Mouse (Mus musculus) kidney, postnatal 0 days (tissue): ENCODE results near the gene 1810010H24Rik. TPM values are rescaled to one million over a fixed set of nuclear protein-coding genes. Genes with fewer than 3 reads are reported as not detected.
"Not testable (repeated sequence)": the region's sequence is repeated elsewhere in the genome, so short reads cannot be mapped to it uniquely, and the experiment has no call there.

Experiments used
- ATAC-seq: fragments of 200-750 bp; cut with Nextera tagmentation; replicated peaks from 2 replicates; pipeline ENCODE4 v1.8.0; 2017; ENCODE audit warnings: low read depth, moderate number of reproducible peaks, moderate TSS enrichment, moderate library complexity; ENCODE audit not compliant: low FRiP score
- DNase-seq: peaks from one replicate; pipeline ENCODE4 v3.0.0-alpha.2; 2016; ENCODE audit warnings: low spot score
- H3K27ac ChIP-seq: fragments of 300-500 bp; sonication (generic); 2 replicates; pipeline ENCODE4 v1.5.1; 2014; ENCODE audit warnings: mild to moderate bottlenecking
- H3K27me3 ChIP-seq: fragments of 300-500 bp; sonication (generic); 2 replicates; pipeline ENCODE4 v1.6.1; 2014; ENCODE audit warnings: low read length, mixed read lengths; ENCODE audit not compliant: insufficient read depth
- H3K36me3 ChIP-seq: fragments of 300-500 bp; sonication (generic); 2 replicates; pipeline ENCODE4 v1.6.1; 2014; ENCODE audit warnings: low read length, mixed read lengths; ENCODE audit not compliant: insufficient read depth
- H3K4me1 ChIP-seq: fragments of 300-500 bp; sonication (generic); replicated peaks from 2 replicates; pipeline ENCODE4 v1.6.1; 2014; ENCODE audit warnings: antibody characterized with exemption, low read length, mixed read lengths; ENCODE audit not compliant: insufficient read depth
- H3K4me2 ChIP-seq: fragments of 300-500 bp; sonication (generic); 2 replicates; pipeline ENCODE4 v1.6.1; 2014; ENCODE audit warnings: mild to moderate bottlenecking, low read length, moderate library complexity, mixed read lengths
- H3K4me3 ChIP-seq: fragments of 300-500 bp; sonication (generic); replicated peaks from 2 replicates; pipeline ENCODE4 v1.5.1; 2014; ENCODE audit warnings: low read depth, low read length
- H3K9ac ChIP-seq: fragments of 300-500 bp; sonication (generic); 2 replicates; pipeline ENCODE4 v1.6.1; 2014; ENCODE audit warnings: low read depth, low read length
- H3K9me3 ChIP-seq: fragments of 300-500 bp; sonication (generic); replicated peaks from 2 replicates; pipeline ENCODE4 v1.6.1; 2016; ENCODE audit warnings: low read length, inconsistent platforms, mixed read lengths
- CTCF ChIP-seq: IDR thresholded peaks from 2 replicates; pipeline ENCODE4 v1.5.1; 2016; ENCODE audit warnings: antibody characterized with exemption, low read depth, mild to moderate bottlenecking, moderate library complexity
- WGBS: fragments of 180-500 bp; shearing (Covaris S2); extraction: QIAGEN DNeasy Blood & Tissue Kit; methylation state at CpG from one replicate; pipeline ENCODE4 v1.1.7; 2014; 5-methylcytosine and 5-hydroxymethylcytosine counted together
- polyA plus RNA-seq: library from polyadenylated mRNA; unstranded; fragments of >200 nt; fragmentation: Nextera tagmentation; extraction: Ambion mirVana; gene quantifications from 2 replicates; pipeline ENCODE4 v1.2.1, GENCODE M21; 2015

1810010H24Rik gene
- polyA plus RNA-seq, 1 experiment from 2014 or later, result 5.1 TPM

DNA sequence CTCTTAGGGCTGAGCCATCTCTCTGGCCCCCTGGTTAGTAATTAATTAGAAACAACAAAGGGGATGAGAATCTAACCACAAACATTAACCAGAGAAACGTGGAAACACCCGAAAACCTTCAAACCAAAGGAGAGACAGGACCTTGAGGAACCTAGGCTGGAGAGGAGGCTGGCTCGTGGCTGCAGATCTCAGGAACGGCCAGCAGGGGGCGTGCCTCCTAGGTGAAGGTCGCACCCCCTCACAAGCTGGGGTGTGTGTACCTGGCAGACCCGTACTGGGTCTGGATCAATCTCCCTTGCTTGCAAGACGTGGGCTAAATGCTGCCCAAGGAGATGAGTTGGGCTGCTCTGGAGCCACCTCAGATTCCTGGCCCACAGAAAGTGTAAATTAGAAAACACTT is 6.9 kb upstream of the 1810010H24Rik start:
- Histone ChIP-seq H3K4me1 (no peaks in the 10 kb centered on the region), H3K4me3 (no peak overlapping the region), H3K27me3 (no peaks in the 10 kb centered on the region), H3K9me3 (no peaks in the 10 kb centered on the region), H3K4me2 (no peak overlapping the region), H3K9ac (no peak overlapping the region), H3K36me3 (no peaks in the 10 kb centered on the region), H3K27ac (no peak overlapping the region)
- 35% methylated on average over 8 of the region's 8 CpGs for WGBS
- TF ChIP-seq CTCF, result peak; percentile 52
- DNase-seq, result no peak
- ATAC-seq, result no peak

DNA sequence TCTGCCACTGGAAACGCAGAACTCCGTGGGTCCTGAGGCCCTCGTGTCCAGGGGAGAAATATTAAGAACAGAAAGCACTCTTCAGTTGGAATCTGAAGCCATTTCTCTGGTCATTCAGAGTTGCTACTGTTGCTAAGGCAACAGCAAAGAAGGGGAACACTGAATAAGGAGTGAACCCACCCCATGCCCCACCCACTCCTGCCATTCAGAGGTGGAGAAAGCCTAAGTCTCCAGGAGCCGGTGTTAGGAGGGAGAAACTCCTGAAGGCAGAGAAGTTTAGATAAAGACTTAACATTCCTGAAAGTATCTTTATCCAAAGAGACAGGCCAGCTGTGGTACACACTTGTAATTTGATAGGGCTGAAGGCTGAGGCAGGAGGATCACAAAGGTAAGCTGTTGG is 6.2 kb upstream of the 1810010H24Rik start:
- no peak overlapping the region for H3K27ac ChIP-seq
- 78% methylated on average over 4 of the region's 4 CpGs for WGBS

DNA sequence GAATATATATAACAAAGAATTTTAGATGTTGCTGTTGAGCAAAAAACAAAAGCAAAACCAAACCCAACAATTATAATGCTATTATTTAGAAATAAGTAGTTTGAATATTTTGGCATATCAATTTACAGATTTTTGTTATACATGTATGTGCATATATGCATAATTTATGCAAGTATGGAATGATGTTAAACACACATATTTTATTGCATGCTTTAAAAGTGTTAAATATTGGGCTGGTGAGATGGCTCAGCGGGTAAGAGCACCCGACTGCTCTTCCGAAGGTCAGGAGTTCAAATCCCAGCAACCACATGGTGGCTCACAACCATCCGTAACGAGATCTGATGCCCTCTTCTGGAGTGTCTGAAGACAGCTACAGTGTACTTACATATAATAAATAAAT is 5.8 kb upstream of the 1810010H24Rik start:
- H3K9ac ChIP-seq, H3K4me3 ChIP-seq, H3K36me3 ChIP-seq, H3K9me3 ChIP-seq, DNase-seq, H3K4me1 ChIP-seq, ATAC-seq, H3K4me2 ChIP-seq, H3K27ac ChIP-seq, H3K27me3 ChIP-seq: not testable (repeated sequence)
- WGBS, result 94% methylated on average over 3 of the region's 5 CpGs

More for the DNA sequence above, 6.2 kb upstream of the 1810010H24Rik start:
- no peaks in the 10 kb centered on the region for H3K9me3 ChIP-seq
- no peaks in the 10 kb centered on the region for H3K27me3 ChIP-seq
- no peak for TF ChIP-seq CTCF
- ATAC-seq, result no peak
- no peaks in the 10 kb centered on the region for H3K36me3 ChIP-seq
- H3K4me2 ChIP-seq, result no peak overlapping the region
- DNase-seq, result no peak
- H3K4me3 ChIP-seq, result no peak overlapping the region
- no peak overlapping the region for H3K9ac ChIP-seq
- no peaks in the 10 kb centered on the region for H3K4me1 ChIP-seq

DNA sequence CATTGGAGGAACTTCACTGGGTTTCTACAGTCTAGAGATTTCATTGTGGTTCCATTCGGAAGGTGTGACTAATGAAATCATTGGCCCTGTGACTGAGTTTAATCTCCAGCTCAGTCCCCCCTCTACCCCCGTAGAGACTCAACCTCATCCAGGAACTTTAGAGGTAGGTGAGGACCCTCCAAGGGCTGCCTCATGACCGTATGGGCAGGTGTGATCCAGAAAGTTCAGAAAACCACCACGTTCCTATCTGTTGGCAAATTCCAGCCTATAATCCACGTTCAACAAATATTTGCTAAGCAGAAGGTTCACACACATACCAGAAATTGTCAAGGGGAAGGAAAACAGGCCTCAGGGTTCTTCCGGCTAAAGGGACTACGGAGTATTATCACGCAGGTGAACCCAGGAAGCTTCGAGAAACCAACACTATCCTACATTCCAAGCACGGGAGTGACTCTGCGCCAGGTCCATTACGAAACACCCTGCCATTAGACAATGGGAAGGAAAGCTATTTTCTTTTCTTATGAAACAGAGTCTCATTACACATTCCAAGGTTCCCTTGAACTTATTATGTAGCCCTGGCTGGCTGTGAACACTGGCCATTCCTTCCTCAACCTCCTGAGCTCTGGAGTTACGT is 3.3 kb upstream of the 1810010H24Rik start:
- WGBS, result 89% methylated on average over 13 of the region's 13 CpGs
- no peak overlapping the region for H3K4me3 ChIP-seq
- H3K27ac ChIP-seq, result no peak overlapping the region
- H3K9ac ChIP-seq, result no peak overlapping the region
- ATAC-seq (no peak), DNase-seq (no peak)
- no peaks in the 10 kb centered on the region for H3K27me3 ChIP-seq
- no peaks in the 10 kb centered on the region for H3K36me3 ChIP-seq
- H3K9me3 ChIP-seq, result no peaks in the 10 kb centered on the region
- H3K4me1 ChIP-seq, result peaks cover 5% of the 10 kb centered on the region
- H3K4me2 ChIP-seq, result no peak overlapping the region
- TF ChIP-seq CTCF, result no peak

DNA sequence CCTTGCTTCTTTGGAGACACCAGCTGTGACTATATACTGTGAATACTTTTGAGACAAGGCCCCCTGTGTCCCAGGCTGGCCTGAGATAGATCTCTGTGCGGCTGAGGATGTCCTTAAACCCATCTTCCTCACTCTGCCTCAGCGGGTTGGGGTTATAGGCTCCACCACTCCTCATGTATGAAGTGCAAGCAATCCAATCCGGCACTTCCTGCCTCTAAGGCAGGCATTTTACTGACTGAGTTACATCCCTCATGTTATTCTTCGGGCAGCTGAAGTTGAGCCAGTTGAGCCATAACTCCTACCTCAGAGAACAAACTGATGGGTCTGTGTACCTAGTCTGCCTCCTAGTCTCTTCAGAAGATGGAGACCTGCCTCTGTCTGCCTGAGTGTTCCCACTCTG is 1.1 kb upstream of the 1810010H24Rik start:
- peak; percentile 61 for DNase-seq
- Histone ChIP-seq H3K27ac (peak overlapping the region; percentile 55; the same call in 1 of the 2 replicates), H3K4me3 (no peak overlapping the region), H3K4me2 (peak overlapping the region; percentile 92), H3K4me1 (peaks cover 5% of the 10 kb centered on the region), H3K36me3 (no peaks in the 10 kb centered on the region), H3K9me3 (no peaks in the 10 kb centered on the region), H3K9ac (no peak overlapping the region), H3K27me3 (no peaks in the 10 kb centered on the region)
- 21% methylated on average over 4 of the region's 4 CpGs for WGBS
- no peak for TF ChIP-seq CTCF
- ATAC-seq, result no peak

DNA sequence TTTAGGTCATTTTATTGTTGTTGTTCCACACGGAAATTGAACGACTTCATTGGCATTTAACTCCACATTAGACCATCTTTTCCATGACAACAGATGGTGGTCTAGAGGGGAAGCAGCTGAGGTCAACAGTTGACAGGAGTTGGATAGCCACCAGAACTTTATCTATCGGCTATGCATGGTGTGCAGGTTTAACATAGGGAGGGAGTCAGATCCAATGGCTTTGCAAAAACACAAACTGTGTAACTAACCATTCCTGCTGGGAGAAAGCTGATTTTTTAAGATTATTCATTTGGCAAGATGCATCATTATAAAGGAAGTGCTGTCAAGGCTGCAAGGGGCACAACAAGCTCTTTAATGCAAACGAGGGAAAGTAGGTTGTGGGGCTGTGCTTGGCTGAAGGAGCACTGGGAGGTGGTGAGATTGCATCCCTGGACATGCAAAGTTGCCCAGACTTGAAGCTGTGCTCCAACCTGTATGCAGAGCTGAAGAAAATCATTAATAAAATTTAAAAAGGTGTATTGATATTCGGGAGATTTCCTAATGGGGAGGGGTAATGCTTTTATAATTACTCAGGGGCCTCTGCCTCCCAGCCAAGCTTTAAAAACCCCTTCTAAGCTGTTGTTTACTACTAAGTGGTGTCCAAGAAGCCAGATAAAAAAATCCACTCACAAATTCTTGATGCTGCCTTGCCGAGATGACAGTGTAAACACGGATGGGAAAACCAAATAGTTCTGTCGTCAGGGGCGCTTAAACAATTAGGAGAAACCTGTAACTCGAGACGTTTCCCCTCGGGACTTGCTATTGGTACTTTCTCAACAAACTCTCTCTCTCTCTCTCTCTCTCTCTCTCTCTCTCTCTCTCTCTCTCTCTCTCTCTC is 1.3 kb downstream of the 1810010H24Rik start:
- ATAC-seq (no peak), DNase-seq (peak; percentile 58)
- Histone ChIP-seq H3K9me3 (no peaks in the 10 kb centered on the region), H3K36me3 (no peaks in the 10 kb centered on the region), H3K27ac (no peak overlapping the region; the same call in 1 of the 2 replicates), H3K4me3 (peak overlapping the region; percentile 59), H3K4me2 (peak overlapping the region; percentile 92), H3K9ac (no peak overlapping the region), H3K27me3 (no peaks in the 10 kb centered on the region), H3K4me1 (peaks cover 5% of the 10 kb centered on the region)
- no peak for TF ChIP-seq CTCF
- 6% methylated on average over 12 of the region's 12 CpGs for WGBS
